Mouse (Mus musculus): ENCODE data around the gene Cd81. TPM values are rescaled to one million over a fixed set of nuclear protein-coding genes. Genes with fewer than 3 reads are reported as not detected.
A peak's percentile ranks its signal among the peaks of the same experiment; 100 is the strongest.

Cd81 gene
- polyA plus RNA-seq, 1 experiment = 78.4 TPM

- Histone ChIP-seq H3K4me3 (ENCODE audit: control insufficient read depth, low read depth, low read length) (peak overlapping the region; percentile 15; the same call in 1 of the 2 replicates), H3K27me3 (ENCODE audit: control insufficient read depth, insufficient read depth, low read length) (no peaks in the 10 kb centered on the region), H3K4me1 (ENCODE audit: control insufficient read depth, insufficient read depth, low read length) (peaks cover 10% of the 10 kb centered on the region), H3K27ac (ENCODE audit: control insufficient read depth, insufficient read depth, low read depth, low read length) (no peak overlapping the region), H3K36me3 (ENCODE audit: control insufficient read depth, insufficient read depth, low read length) (no peaks in the 10 kb centered on the region)
- no peak for TF ChIP-seq CTCF (IDR thresholded peaks at IDR 0.05; ENCODE audit: control insufficient read depth, insufficient read depth, insufficient replicate concordance, low read depth, low read length)
- no peak for TF ChIP-seq POLR2A (IDR thresholded peaks at IDR 0.05; ENCODE audit: control insufficient read depth, low read depth, low read length)
Observed at GRCm38 (mm10) chr7:143106672-143107465, 54.3 kb downstream of the Cd81 start.

GRCm38 (mm10) chr7:143108200-143108599 lies 55.7 kb downstream of the Cd81 start:
- H3K27ac ChIP-seq (ENCODE audit: control insufficient read depth, insufficient read depth, low read depth, low read length) = no peak overlapping the region

GRCm38 (mm10) chr7:143108996-143109660 lies 56.6 kb downstream of the Cd81 start:
- no peak overlapping the region for H3K4me3 ChIP-seq (ENCODE audit: control insufficient read depth, low read depth, low read length)
- TF ChIP-seq CTCF (IDR thresholded peaks at IDR 0.05; ENCODE audit: control insufficient read depth, insufficient read depth, insufficient replicate concordance, low read depth, low read length) (no peak), POLR2A (IDR thresholded peaks at IDR 0.05; ENCODE audit: control insufficient read depth, low read depth, low read length) (no peak)
- no peaks in the 10 kb centered on the region for H3K27me3 ChIP-seq (ENCODE audit: control insufficient read depth, insufficient read depth, low read length)
- no peak overlapping the region for H3K27ac ChIP-seq (ENCODE audit: control insufficient read depth, insufficient read depth, low read depth, low read length)
- no peaks in the 10 kb centered on the region for H3K36me3 ChIP-seq (ENCODE audit: control insufficient read depth, insufficient read depth, low read length)
- peaks cover 10% of the 10 kb centered on the region for H3K4me1 ChIP-seq (ENCODE audit: control insufficient read depth, insufficient read depth, low read length)

More at GRCm38 (mm10) chr7:143108200-143108599, 55.7 kb downstream of the Cd81 start:
- H3K4me3 ChIP-seq (ENCODE audit: control insufficient read depth, low read depth, low read length) = no peak overlapping the region
- H3K36me3 ChIP-seq (ENCODE audit: control insufficient read depth, insufficient read depth, low read length) = no peaks in the 10 kb centered on the region
- TF ChIP-seq CTCF (IDR thresholded peaks at IDR 0.05; ENCODE audit: control insufficient read depth, insufficient read depth, insufficient replicate concordance, low read depth, low read length) = no peak
- no peak for TF ChIP-seq POLR2A (IDR thresholded peaks at IDR 0.05; ENCODE audit: control insufficient read depth, low read depth, low read length)
- H3K27me3 ChIP-seq (ENCODE audit: control insufficient read depth, insufficient read depth, low read length) = no peaks in the 10 kb centered on the region
- peaks cover 10% of the 10 kb centered on the region for H3K4me1 ChIP-seq (ENCODE audit: control insufficient read depth, insufficient read depth, low read length)

DNA sequence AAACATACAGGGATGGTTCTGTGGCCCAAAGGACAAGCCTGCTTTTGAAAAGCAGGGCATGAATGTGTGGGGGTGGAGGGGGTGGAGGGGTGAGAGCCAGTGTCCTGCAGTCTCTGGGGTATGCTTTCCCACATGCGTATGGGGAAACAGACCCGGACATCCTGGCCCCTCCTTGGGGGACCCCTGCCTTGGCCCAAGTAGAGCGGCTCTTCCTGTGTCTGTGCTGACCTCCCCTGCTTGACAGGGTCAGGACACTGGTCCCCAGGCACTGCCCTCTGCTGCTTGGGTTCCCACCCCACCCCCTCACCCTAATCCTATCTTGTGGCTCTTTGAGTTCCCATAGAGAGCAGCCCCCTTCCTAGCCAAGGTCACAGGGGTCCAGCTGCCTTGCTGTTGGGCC lies 57.2 kb downstream of the Cd81 start:
- H3K27ac ChIP-seq (ENCODE audit: control insufficient read depth, insufficient read depth, low read depth, low read length) = no peak overlapping the region
- TF ChIP-seq POLR2A (IDR thresholded peaks at IDR 0.05; ENCODE audit: control insufficient read depth, low read depth, low read length) (no peak), CTCF (IDR thresholded peaks at IDR 0.05; ENCODE audit: control insufficient read depth, insufficient read depth, insufficient replicate concordance, low read depth, low read length) (no peak)
- no peaks in the 10 kb centered on the region for H3K27me3 ChIP-seq (ENCODE audit: control insufficient read depth, insufficient read depth, low read length)

GRCm38 (mm10) chr7:143110803-143111202 lies 58.3 kb downstream of the Cd81 start:
- Histone ChIP-seq H3K27ac (ENCODE audit: control insufficient read depth, insufficient read depth, low read depth, low read length) (no peak overlapping the region), H3K27me3 (ENCODE audit: control insufficient read depth, insufficient read depth, low read length) (no peaks in the 10 kb centered on the region), H3K36me3 (ENCODE audit: control insufficient read depth, insufficient read depth, low read length) (no peaks in the 10 kb centered on the region), H3K4me3 (ENCODE audit: control insufficient read depth, low read depth, low read length) (no peak overlapping the region), H3K4me1 (ENCODE audit: control insufficient read depth, insufficient read depth, low read length) (peaks cover 10% of the 10 kb centered on the region)
- TF ChIP-seq POLR2A (IDR thresholded peaks at IDR 0.05; ENCODE audit: control insufficient read depth, low read depth, low read length) = no peak
- TF ChIP-seq CTCF (IDR thresholded peaks at IDR 0.05; ENCODE audit: control insufficient read depth, insufficient read depth, insufficient replicate concordance, low read depth, low read length) = no peak

More for the DNA sequence above, 57.2 kb downstream of the Cd81 start:
- no peak overlapping the region for H3K4me3 ChIP-seq (ENCODE audit: control insufficient read depth, low read depth, low read length)
- H3K36me3 ChIP-seq (ENCODE audit: control insufficient read depth, insufficient read depth, low read length) = no peaks in the 10 kb centered on the region
- peaks cover 10% of the 10 kb centered on the region for H3K4me1 ChIP-seq (ENCODE audit: control insufficient read depth, insufficient read depth, low read length)

DNA sequence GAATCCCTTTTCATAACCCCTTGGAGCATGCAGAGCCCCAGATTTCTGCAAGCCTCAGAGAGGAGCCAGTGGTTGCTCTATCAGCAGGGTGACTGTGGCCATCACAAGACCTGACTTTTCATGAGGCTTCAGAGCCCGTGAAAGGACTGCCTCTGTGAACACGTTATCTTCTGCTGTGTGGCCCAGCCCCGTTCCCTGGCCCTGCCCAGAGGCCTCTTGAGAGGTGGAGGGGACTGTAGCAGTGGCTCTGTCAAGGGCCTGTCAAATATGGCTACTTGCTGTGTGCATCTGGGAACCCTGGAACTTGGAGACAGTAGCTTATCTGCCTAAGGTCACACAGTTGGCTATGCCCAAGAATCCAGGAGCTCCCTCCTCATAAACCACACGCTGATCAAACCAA lies 59.2 kb downstream of the Cd81 start:
- no peaks in the 10 kb centered on the region for H3K27me3 ChIP-seq (ENCODE audit: control insufficient read depth, insufficient read depth, low read length)
- H3K4me1 ChIP-seq (ENCODE audit: control insufficient read depth, insufficient read depth, low read length) = peaks cover 8% of the 10 kb centered on the region; the same call in 1 of the 2 replicates
- no peaks in the 10 kb centered on the region for H3K36me3 ChIP-seq (ENCODE audit: control insufficient read depth, insufficient read depth, low read length)
- H3K27ac ChIP-seq (ENCODE audit: control insufficient read depth, insufficient read depth, low read depth, low read length) = no peak overlapping the region
- TF ChIP-seq CTCF (IDR thresholded peaks at IDR 0.05; ENCODE audit: control insufficient read depth, insufficient read depth, insufficient replicate concordance, low read depth, low read length) = no peak
- TF ChIP-seq POLR2A (IDR thresholded peaks at IDR 0.05; ENCODE audit: control insufficient read depth, low read depth, low read length) = no peak
- no peak overlapping the region for H3K4me3 ChIP-seq (ENCODE audit: control insufficient read depth, low read depth, low read length)

- TF ChIP-seq POLR2A (IDR thresholded peaks at IDR 0.05; ENCODE audit: control insufficient read depth, low read depth, low read length) (no peak), CTCF (IDR thresholded peaks at IDR 0.05; ENCODE audit: control insufficient read depth, insufficient read depth, insufficient replicate concordance, low read depth, low read length) (no peak)
- Histone ChIP-seq H3K36me3 (ENCODE audit: control insufficient read depth, insufficient read depth, low read length) (no peaks in the 10 kb centered on the region), H3K27me3 (ENCODE audit: control insufficient read depth, insufficient read depth, low read length) (no peaks in the 10 kb centered on the region), H3K27ac (ENCODE audit: control insufficient read depth, insufficient read depth, low read depth, low read length) (no peak overlapping the region), H3K4me1 (ENCODE audit: control insufficient read depth, insufficient read depth, low read length) (peaks cover 4% of the 10 kb centered on the region; the same call in 1 of the 2 replicates), H3K4me3 (ENCODE audit: control insufficient read depth, low read depth, low read length) (no peak overlapping the region)
Observed at GRCm38 (mm10) chr7:143112395-143112794, 59.9 kb downstream of the Cd81 start.

Data from testis, adult 2 months (tissue).